In genomic region chr16:56386539-56386938, GRCm38 (mm10) we compare ENCODE assay signal across 24 mouse cellular contexts.
A peak's percentile ranks its signal among the peaks of the same experiment; 100 is the strongest.
DNase-seq lines count a peak whose midpoint lies in the region; ATAC-seq lines count a peak whose summit lies in the region.
"Had no signal": no experiment of that assay in that cellular context is flagged by ENCODE, and none has a peak within 500 bp of the region (broad histone marks: within the 10 kb centered on the region; RNA-seq: fewer than 3 reads in every experiment).

No protein-coding gene starts in this region.

- H3K4me1 ChIP-seq in kidney, embryonic 14.5 days (ENCODE audit: control insufficient read depth, insufficient read depth, low read length) = no peaks in the 10 kb centered on the region
- H3K4me1 ChIP-seq in embryonic facial prominence, embryonic 10.5 days = 0 out of 2 replicates have a peak, but pooled peaks cover 3% of the 10 kb centered on the region
- H3K4me1 ChIP-seq: embryonic facial prominence, embryonic 13.5 days; forebrain, embryonic 12.5 days; forebrain, embryonic 15.5 days had no signal

- ATAC-seq in kidney, embryonic 14.5 days (ENCODE audit: low FRiP score, low TSS enrichment) = no peak
- ATAC-seq: activated CD4-positive, CD25-positive, alpha-beta regulatory T cell, adult 4 months; CD4-positive, CD25-positive, alpha-beta regulatory T cell, adult 4 months; forebrain, embryonic 15.5 days; hindbrain, postnatal 0 days; inflammation-experienced regulatory T-cells, adult 6 months had no signal

- no peaks in the 10 kb centered on the region for H3K27me3 ChIP-seq in kidney, embryonic 14.5 days (ENCODE audit: control insufficient read depth, insufficient read depth, low read length)
- no peaks in the 10 kb centered on the region for H3K27me3 ChIP-seq in embryonic facial prominence, embryonic 10.5 days (replicated peaks; ENCODE audit: low read depth, poor library complexity, severe bottlenecking)
- H3K27me3 ChIP-seq: embryonic facial prominence, embryonic 13.5 days; forebrain, embryonic 12.5 days; forebrain, embryonic 15.5 days had no signal

- H3K9ac ChIP-seq in kidney, embryonic 14.5 days (ENCODE audit: low read depth, low read length) = no peak overlapping the region
- H3K9ac ChIP-seq: embryonic facial prominence, embryonic 13.5 days; forebrain, embryonic 12.5 days; forebrain, embryonic 15.5 days; hindbrain, embryonic 14.5 days had no signal

- no peak overlapping the region for H3K4me3 ChIP-seq in kidney, embryonic 14.5 days (ENCODE audit: low read length)
- H3K4me3 ChIP-seq in embryonic facial prominence, embryonic 10.5 days = no peak overlapping the region
- H3K4me3 ChIP-seq: embryonic facial prominence, embryonic 13.5 days; erythroblast, embryonic 14.5 days; forebrain, embryonic 12.5 days; forebrain, embryonic 15.5 days; heart, adult 2 months had no signal

- H3K36me3 ChIP-seq in kidney, embryonic 14.5 days (ENCODE audit: control insufficient read depth, insufficient read depth, low read length) = no peaks in the 10 kb centered on the region
- H3K36me3 ChIP-seq in embryonic facial prominence, embryonic 10.5 days (replicated peaks) = no peaks in the 10 kb centered on the region
- H3K36me3 ChIP-seq: embryonic facial prominence, embryonic 13.5 days; forebrain, embryonic 12.5 days; forebrain, embryonic 15.5 days had no signal

- H3K9me3 ChIP-seq in kidney, embryonic 14.5 days (ENCODE audit: control insufficient read depth, low read length) = no peaks in the 10 kb centered on the region
- no peaks in the 10 kb centered on the region for H3K9me3 ChIP-seq in embryonic facial prominence, embryonic 10.5 days
- H3K9me3 ChIP-seq: embryonic facial prominence, embryonic 13.5 days; forebrain, embryonic 12.5 days; forebrain, embryonic 15.5 days had no signal

- H3K27ac ChIP-seq in kidney, embryonic 14.5 days (ENCODE audit: low read depth, low read length) = no peak overlapping the region
- no peak overlapping the region for H3K27ac ChIP-seq in embryonic facial prominence, embryonic 10.5 days (replicated peaks)
- H3K27ac ChIP-seq: embryonic facial prominence, embryonic 13.5 days; forebrain, embryonic 12.5 days; forebrain, embryonic 15.5 days; heart, adult 2 months; hindbrain, embryonic 14.5 days; hindbrain, postnatal 0 days had no signal

- no peak overlapping the region for H3K4me2 ChIP-seq in kidney, embryonic 14.5 days (replicated peaks; ENCODE audit: low read depth, low read length)
- H3K4me2 ChIP-seq: embryonic facial prominence, embryonic 13.5 days; forebrain, embryonic 12.5 days; forebrain, embryonic 15.5 days; heart, embryonic 11.5 days; hindbrain, embryonic 14.5 days had no signal

- intact Hi-C loops in heart, postnatal 36 days (cut with DNase I) = no loop called here

- WGBS in kidney, embryonic 14.5 days = 78% methylated on average over 4 of the region's 4 CpGs
- 84% methylated on average over 4 of the region's 4 CpGs for WGBS in embryonic facial prominence, embryonic 10.5 days

- DNase-seq in heart, adult 8-10 months (ENCODE audit: low spot score) = peak; percentile 7
- DNase-seq in heart, postnatal 36 days = no peak
- peak; percentile 11 for DNase-seq in kidney, adult 9 months
- peak; percentile 2 for DNase-seq in Muller cell, postnatal 12 days (ENCODE audit: inconsistent ontology term)
- DNase-seq in embryonic facial prominence, embryonic 10.5 days (ENCODE audit: low spot score) = no peak
- DNase-seq: adrenal gland, postnatal 10 days; cerebellum, adult 11 months; cerebellum, adult 2 months; cerebellum, adult 9-11 months; cerebellum, postnatal 25 days; gastrocnemius, postnatal 25 days; heart, adult 2 months; heart, postnatal 4 days had no signal

Comparison
In these comparisons a context has a peak if more than half of its experiments do, and no peak if none do; other contexts are left out.
1. DNase-seq: peak in heart, adult 8-10 months (single experiment), kidney, adult 9 months (single experiment) and Muller cell, postnatal 12 days (single experiment); none in heart, postnatal 36 days (0 of 2) and embryonic facial prominence, embryonic 10.5 days (single experiment).